Mouse (Mus musculus): ENCODE measurements at regions not wholly inside any gene's neighbourhood (a gene's known extent, or its start where the extent isn't known, plus 50 kb on each side); places are given as distances from the start of the nearest gene placed in this dataset.
A peak's percentile ranks its signal among the peaks of the same experiment; 100 is the strongest.

- no peak for DNase-seq (ENCODE audit: low spot score in 2 of 2)
These were observed 52.0 kb upstream of the Vtcn1 start for GRCm38 (mm10) chr3:100773237-100773636.

DNA sequence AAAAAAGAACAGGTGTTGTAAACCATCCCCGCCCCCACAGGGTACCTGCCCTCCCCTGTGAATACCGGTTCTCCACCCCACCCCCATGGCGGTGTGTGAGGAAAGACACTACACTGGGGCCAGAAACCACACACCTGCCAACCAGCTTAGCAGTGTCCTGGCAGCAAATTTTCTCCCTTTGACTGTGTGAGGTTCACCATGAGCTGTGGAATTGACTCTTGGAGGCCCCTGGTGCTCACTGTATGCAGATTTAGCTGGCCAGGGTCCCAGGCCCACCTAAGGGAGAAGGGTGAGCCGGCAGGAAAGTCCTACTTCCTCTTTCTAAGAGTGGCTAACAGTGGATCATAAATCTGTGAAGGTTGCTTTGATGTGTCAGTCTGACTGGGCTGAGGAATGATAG lies 53.9 kb upstream of the Vtcn1 start:
- no peak for DNase-seq (ENCODE audit: low spot score in 2 of 2)

DNA sequence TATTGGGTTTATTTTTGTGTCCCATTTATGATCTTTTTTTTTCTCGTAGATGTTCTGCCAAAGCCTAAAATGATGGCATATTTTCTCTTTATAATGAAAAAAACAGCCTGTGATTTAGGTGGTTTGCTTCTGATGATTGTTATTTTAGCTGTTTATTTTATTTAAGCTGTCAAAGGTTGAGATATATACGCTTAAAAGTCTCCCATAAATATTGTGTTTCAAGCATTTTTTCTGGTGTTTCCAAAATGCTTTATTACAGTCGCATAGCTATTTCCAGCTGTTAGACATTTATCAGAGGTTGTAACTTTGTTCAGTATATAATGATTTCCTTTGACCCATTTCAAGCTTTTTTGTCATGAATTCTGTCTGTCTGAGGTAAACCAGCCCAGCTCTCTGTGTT lies 54.4 kb upstream of the Vtcn1 start:
- no peak for DNase-seq (ENCODE audit: low spot score in 2 of 2)

DNA sequence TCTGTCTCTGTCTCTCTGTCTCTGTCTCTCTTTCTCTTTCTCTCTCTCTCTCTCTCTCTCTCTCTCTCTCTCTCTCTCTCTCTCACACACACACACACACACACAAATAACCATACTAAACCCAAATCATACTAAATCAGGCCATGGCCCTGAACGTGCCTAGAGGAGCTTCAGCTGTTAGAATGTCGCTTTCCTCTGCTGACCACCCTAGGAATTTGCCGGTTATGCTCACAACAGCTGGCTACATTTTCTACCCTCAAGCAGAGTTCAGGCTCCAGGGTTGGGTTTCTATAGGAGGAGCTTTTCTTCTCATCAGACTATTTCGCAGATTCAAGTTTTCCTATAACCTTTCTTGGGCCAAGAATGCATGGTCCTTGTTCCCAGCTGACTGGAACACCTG lies 56.1 kb upstream of the Vtcn1 start:
- no peak for DNase-seq (ENCODE audit: low spot score in 2 of 2)

DNA sequence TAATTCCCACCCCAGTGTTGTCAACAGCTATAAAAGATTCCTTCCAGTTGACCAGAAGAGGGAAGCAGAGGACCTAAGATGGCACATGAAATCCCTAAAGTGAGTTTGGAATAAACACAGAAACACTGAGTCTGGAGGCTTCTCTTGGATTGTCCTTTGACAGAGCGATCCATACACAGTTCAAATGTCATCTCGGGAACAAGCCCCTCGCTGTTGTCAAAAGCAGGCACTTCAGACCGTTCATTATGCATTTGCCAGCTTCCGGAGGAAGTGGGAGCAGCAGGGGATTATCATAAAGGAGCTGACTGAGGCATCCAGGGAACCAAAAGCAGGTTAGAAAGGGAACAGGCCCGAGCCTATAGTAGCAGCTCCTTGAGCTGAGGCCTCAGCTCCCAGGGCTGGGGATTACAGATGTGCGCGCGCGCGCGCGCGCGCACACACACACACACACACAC lies 57.1 kb upstream of the Vtcn1 start:
- DNase-seq (ENCODE audit: low spot score in 2 of 2), result no peak

GRCm38 (mm10) chr3:100765323-100765722 lies 59.9 kb upstream of the Vtcn1 start:
- peak; percentile 4 to 13 for DNase-seq (ENCODE audit: low spot score in 2 of 2)

DNA sequence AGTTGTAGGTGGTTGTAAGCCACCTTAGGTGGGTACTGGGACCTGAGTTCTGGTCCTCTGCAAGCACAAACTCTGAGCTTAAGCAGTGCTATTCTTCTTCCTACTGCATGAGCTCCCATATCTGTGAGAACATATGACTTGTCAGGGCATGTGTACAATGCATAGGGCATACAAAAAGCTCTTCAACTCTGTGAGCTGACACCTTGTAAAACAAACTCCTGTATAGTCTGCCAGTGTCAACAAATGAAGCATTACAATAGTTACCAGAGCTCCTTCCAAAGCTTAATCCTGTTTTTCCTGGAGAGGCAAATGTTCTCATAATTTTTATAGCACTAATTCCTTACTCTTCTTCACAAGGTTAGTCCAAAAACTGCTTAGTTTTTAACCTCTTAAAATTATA lies 62.4 kb upstream of the Vtcn1 start:
- no peak for DNase-seq (ENCODE audit: low spot score in 2 of 2)

DNA sequence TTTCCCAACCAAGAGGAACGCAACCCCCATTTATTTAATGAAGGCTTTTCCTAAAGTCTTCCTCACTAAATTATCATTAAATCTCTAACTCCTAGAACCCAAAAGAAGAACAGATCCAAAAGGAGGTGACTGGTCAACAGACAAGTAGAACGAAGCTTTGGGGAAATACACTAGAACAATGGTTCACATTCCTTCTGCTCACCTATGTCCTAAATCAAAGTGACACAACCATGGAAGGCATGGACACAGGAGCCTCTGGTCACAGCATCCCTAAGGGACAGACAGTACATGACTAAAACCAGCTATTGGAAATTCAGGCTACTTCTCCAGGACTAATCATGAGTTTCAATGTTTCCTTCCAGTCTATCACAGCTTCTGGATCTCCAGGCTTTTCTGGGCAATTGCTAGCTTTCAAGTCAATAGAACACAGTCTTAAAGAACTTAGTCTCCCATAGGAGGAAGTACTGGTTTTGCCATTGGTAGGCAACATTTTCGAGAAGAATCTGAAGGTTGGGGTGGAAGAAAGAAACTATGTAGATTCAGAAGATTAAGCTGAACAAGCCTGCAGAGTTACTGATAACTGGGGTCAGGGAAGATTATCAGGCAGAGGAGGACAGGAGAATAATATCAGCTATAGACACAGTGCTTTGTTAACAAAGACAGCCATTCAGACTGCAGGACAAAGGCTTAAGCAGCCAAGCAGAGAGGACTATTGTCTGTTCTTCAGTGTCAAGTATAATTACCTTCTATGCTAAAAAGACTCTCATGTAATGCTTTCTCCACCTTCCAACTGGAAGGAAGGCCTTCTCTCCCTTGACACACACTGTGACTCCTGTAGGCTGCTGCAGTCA lies 65.9 kb upstream of the Vtcn1 start:
- no peak for DNase-seq (ENCODE audit: low spot score in 2 of 2)

DNA sequence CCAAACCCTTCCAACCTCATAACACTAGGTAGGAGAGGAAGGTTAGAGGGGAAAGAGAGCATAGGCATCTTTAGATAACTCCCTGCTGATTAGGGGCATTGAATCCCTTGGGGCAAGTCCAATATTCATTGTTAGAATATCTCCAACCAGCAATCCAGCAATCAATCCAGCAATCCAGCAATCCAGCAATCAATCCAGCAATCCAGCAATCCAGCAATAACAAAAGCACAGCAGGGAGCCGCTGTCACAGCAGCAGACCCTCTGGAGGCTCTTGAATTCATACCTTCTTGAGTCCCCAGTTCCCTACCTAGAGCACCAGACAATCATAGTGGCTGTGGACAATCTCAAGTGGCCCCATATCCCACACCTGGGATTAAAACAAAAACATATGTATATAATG lies 69.4 kb upstream of the Man1a2 start:
- no peak for DNase-seq (ENCODE audit: low spot score in 2 of 2)

DNA sequence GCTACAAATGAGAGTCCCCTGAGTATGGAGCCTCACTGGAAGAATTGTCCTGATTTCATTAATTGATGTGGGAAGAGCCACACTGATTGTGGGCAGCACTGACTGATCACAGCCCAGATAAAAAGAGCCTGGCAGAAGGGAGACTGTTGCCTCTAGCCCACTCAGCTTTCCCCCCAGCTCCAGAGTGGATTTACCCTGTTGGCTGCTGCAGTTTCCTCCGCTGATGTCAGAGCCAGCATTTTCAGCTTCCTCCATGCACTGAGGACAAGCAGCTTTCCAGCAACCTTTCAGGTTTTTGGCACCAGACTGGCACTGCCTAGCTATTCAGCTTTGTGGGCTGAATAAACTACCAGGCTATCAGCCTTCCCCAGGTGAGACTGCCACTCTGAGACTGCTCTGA lies 65.9 kb upstream of the Man1a2 start:
- no peak for DNase-seq (ENCODE audit: low spot score in 2 of 2)

GRCm38 (mm10) chr3:100748727-100749126 lies 63.4 kb upstream of the Man1a2 start:
- DNase-seq (ENCODE audit: low spot score in 2 of 2), result no peak

DNA sequence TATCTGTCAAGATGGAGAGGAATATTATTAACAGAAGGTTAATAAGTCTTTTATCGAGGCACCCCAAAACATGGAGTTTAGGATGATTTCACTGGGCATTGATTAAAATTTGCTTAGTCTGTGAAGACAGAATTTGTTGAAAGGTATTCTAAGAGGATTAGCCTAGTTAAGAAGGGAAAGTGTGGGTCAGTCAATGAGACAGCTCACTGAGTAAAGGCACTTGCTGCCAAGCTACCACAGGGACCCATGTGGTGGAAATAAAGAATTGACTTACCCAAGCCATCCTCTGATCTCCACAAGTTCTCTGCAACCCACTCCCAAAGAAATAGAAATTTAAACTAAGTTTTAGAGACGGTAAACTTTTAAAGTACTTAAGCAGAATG lies 63.0 kb upstream of the Man1a2 start:
- no peak for DNase-seq (ENCODE audit: low spot score in 2 of 2)

GRCm38 (mm10) chr3:100747421-100748308 lies 62.4 kb upstream of the Man1a2 start:
- no peak for DNase-seq (ENCODE audit: low spot score in 2 of 2)

GRCm38 (mm10) chr3:100737660-100738059 lies 52.4 kb upstream of the Man1a2 start:
- no peak for DNase-seq (ENCODE audit: low spot score in 2 of 2)

GRCm38 (mm10) chr3:100736539-100736938 lies 51.2 kb upstream of the Man1a2 start:
- no peak for DNase-seq (ENCODE audit: low spot score in 2 of 2)

Data from spleen, postnatal 36 days (tissue).